Mouse (Mus musculus) liver, embryonic 18 days (tissue): ENCODE results near the gene Ppil1. TPM values are rescaled to one million over a fixed set of nuclear protein-coding genes. Genes with fewer than 3 reads are reported as not detected.

ENCODE experiments used
- polyA plus RNA-seq: library from polyadenylated mRNA; depleted of rRNA; stranded (reverse); fragments of >200 nt; gene quantifications from 2 replicates; pipeline ENCODE4 v1.2.3, GENCODE M21; 2012; rRNA removed

The Ppil1 gene
- 29.5 and 32.8 TPM in 2 replicates for polyA plus RNA-seq

DNA sequence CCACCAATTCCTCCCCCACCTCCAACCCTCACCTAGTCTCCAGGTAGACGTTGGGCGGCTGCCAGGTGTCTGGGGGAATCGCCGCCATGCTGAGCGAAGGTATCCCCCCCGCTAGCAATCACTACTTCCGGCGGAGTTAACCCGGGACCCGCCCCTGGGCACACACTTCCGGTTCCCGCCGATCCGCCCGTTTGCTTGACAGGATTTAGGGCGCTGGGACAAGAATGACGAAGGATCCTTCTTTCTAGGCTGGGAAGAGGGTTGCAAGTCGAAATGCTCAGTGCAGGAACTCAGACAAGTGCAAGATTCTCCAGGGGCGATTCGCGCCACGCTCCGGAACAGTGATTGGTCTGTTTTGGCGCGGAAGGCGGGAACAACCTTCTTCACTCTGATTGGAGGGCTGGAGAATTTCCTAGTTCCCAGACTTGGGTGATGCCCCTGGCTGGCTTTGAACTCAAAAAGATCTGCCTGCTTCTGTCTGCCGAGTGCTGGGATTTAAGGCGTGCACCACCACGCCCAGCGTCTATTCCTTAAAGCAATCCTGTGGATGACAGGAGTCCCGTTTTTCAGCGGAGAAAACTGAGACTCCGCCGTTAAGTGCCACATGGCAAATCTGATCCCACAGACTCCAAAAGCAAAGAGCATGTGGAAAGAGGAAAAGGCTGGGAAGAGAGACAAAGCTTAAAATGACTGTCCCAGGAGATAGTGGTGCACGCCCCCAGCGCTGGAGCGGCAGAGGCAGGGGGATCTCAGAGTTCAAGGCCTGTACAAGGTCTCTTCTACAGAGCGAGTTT lies at the start of gene Ppil1:
Gene Ppil1 (minus strand): TSS at position 347 of the 794 bp plus-strand sequence.

DNA sequence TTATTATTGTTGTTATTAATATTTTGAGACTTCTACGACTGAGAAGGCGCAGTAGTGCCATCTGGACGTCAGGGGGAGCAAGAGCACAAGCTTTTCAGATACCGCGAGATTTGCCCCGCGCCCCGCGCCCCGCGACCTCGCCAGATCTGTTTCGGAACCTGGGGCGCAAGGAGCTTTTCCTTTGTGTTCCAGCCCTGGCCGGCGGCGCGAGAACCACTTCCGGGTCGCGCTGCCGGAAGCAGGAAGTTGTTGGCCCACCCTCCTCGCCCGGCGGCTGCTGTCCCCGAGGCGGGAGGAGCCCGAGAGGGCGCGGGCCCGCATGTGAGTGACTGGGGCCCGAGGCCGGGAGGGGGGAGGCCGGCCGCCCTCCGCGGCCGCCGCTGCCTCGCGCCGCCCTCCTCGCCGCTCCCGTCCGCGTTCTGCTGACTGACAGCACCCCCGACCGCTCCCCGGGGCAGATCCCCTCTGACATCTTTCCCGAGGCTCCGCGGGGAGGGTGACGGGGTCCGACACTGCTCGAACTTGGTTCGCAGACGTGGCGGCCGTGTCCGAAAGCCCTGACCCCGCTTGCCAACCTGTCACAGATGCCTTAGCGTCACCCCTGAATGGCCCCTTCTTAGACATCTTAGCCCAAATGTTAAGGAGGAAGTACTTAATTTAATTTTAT lies 4.8 kb upstream of the Ppil1 start, which contains the start of gene BC004004:
Gene BC004004 (plus strand): TSS at position 107 of the 667 bp plus-strand sequence.

DNA sequence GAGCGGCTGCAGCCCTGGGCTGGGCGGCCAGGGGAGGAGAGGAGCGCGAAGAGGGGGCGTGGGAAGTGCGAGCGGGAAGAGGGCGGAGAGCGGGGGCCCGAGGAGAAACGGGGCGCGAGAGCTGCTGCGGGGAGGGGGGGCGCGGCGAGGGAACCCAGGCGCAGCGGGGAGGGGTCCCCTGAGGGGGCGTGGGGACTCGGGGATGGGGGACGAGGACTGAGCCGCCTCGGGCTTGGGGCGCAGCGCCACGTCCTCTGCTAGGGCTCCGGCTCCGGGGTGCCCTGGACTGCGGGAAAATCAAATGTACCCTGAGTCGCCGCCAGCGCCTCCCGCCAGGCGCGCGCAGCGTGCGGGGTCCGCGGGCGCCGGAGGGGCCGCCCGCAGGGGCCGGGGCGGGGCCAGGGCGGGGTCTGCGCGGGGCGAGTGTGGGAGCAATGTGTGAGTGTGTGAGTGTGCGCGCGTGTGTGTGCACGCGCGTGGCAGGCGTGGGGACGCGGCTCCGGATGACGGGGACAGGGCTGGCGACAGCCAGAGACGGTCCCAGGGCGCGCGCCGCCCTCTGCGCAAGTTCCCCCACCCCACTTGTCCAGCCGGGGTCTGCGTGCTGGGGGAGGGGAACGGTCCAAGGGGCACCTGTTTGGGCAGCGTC lies 26.1 kb downstream of the Ppil1 start, which contains the start of gene Cpne5:
Gene Cpne5 (minus strand): TSS at position 396 of the 649 bp plus-strand sequence.

Other genes starting within 250 kb of the Ppil1 start
- gene Srsf3, start 231.6 kb downstream of the Ppil1 start, polyA plus RNA-seq: 86.2 and 95.4 TPM in 2 replicates
- gene Cdkn1a, start 173.2 kb downstream of the Ppil1 start, polyA plus RNA-seq: 28.8 and 29.6 TPM in 2 replicates
- 20.4 and 34.3 TPM in 2 replicates for gene Rab44, start 150.0 kb downstream of the Ppil1 start, polyA plus RNA-seq
- gene Cpne5, start 26.0 kb downstream of the Ppil1 start, polyA plus RNA-seq: 0.14 and 0.24 TPM in 2 replicates
- gene BC004004, start 4.6 kb upstream of the Ppil1 start, polyA plus RNA-seq: 101 and 129 TPM in 2 replicates
- gene Pi16, start 53.5 kb upstream of the Ppil1 start, polyA plus RNA-seq: 6.7 and 8.0 TPM in 2 replicates
- 74.7 and 76.7 TPM in 2 replicates for gene Mtch1, start 83.7 kb upstream of the Ppil1 start, polyA plus RNA-seq
- gene Fgd2, start 96.7 kb upstream of the Ppil1 start, polyA plus RNA-seq: 14.0 and 14.2 TPM in 2 replicates
- gene Pim1, start 226.6 kb upstream of the Ppil1 start, polyA plus RNA-seq: 49.7 and 60.0 TPM in 2 replicates